Mouse (Mus musculus): Measurements from ENCODE around the gene Sdk2.

The Sdk2 gene

DNA sequence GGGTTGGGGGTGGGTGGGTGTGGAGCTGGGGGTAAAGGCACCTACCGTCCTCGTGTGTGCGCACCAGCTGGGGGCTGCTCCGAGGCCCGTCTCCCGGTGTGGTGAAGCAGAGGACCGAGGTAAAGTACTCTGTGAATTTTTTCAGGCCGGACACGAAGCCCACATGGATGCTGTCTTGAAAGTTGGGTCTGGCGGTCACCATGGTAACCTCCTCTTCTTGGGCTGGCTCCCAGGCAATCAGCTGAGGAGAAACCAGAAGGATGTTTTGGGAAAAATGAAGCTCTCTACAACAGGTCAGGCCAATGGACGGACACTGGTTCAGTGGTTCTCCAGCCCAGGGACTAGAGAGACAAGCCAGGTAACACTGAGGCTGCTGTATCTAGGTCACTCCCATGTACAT, 224.0 kb downstream of the Sdk2 start:
- DNase-seq (ENCODE audit: low read depth), result no peak

- no peak for DNase-seq (ENCODE audit: low read depth)
These were observed 235.2 kb downstream of the Sdk2 start for GRCm38 (mm10) chr11:113831608-113832007.

- no peak for DNase-seq (ENCODE audit: low read depth)
These were observed 238.7 kb downstream of the Sdk2 start for GRCm38 (mm10) chr11:113828081-113828554.

- no peak for DNase-seq (ENCODE audit: low read depth)
These were observed 246.8 kb downstream of the Sdk2 start for GRCm38 (mm10) chr11:113820005-113820404.

- no peak for DNase-seq (ENCODE audit: low read depth)
These were observed 247.8 kb downstream of the Sdk2 start for GRCm38 (mm10) chr11:113819001-113819400.

GRCm38 (mm10) chr11:113816971-113817548, 249.8 kb downstream of the Sdk2 start:
- no peak for DNase-seq (ENCODE audit: low read depth)

DNA sequence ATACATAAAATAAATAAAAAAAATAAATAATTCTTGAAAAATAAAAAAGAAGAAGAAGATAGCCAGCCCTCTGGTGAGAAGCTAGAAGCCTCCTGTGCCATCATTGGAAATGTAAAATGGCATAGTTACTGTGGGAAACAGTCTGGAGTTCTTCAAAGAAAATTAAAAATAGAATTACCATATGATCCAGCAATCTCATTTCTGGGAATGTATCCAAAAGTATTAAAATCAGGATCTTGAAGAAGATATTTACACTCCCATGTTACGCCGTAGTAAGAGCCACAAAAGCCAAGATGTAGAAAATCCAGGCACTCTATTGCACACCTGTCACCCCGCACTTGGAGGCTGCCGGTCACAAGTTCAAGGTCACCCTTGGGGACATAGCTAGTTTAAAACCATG, 250.4 kb downstream of the Sdk2 start:
- no peak for DNase-seq (ENCODE audit: low read depth)

- no peak for DNase-seq (ENCODE audit: low read depth)
These were observed 255.1 kb downstream of the Sdk2 start for GRCm38 (mm10) chr11:113811546-113812339.

- DNase-seq (ENCODE audit: low read depth), result peak; percentile 78
These were observed 256.0 kb downstream of the Sdk2 start for GRCm38 (mm10) chr11:113810638-113811545.

- no peak for DNase-seq (ENCODE audit: low read depth)
These were observed 259.8 kb downstream of the Sdk2 start for GRCm38 (mm10) chr11:113807086-113807485.

- no peak for DNase-seq (ENCODE audit: low read depth)
These were observed 260.3 kb downstream of the Sdk2 start for GRCm38 (mm10) chr11:113806382-113807077.

- DNase-seq (ENCODE audit: low read depth), result no peak
These were observed 260.9 kb downstream of the Sdk2 start for GRCm38 (mm10) chr11:113805974-113806373.

GRCm38 (mm10) chr11:113803321-113803941, 263.4 kb downstream of the Sdk2 start:
- DNase-seq (ENCODE audit: low read depth), result no peak

GRCm38 (mm10) chr11:113802456-113802855, 264.4 kb downstream of the Sdk2 start:
- no peak for DNase-seq (ENCODE audit: low read depth)

GRCm38 (mm10) chr11:113800026-113800425, 266.8 kb downstream of the Sdk2 start:
- DNase-seq (ENCODE audit: low read depth), result no peak

DNA sequence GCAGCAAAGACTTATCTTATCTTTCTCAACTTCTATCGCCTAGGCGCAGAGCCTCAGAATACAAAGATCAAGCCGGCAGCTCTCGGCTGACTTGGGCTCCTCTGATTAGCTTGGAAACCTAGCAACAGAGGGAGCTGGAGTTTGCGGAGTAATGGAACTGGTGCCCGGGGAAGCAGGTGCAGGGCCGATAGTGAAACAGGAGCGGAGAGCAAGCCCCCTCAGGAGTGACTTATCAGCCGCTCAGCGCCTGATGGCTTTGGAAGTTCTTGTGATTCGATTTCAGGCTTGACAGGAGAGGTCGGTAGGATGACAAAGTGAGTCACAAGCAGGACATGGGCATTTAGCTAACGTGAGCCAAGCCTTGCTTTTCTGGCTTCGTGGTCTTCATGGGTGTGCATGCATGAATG, 267.8 kb downstream of the Sdk2 start:
- no peak for DNase-seq (ENCODE audit: low read depth)

DNA sequence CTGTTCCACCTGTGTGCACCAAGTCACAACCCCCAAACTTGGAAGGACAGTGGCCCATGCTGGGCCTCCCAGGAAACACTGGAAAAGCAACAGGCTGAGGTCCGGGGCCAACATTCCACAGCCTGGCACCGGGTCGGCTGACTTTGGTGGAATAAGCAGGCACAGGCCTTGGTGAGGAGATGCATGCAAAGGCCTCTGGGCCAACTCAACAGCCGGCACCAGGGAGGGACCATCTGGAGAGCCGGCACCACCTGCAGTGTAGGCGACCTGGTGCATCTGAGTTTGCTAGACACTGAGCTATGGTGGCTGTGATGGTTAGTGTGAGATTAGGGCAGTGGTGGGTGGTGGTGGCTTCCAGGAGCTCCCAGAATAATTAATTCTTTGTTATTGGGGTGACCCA, 268.8 kb downstream of the Sdk2 start:
- no peak for DNase-seq (ENCODE audit: low read depth)

- no peak for DNase-seq (ENCODE audit: low read depth)
These were observed 269.5 kb downstream of the Sdk2 start for GRCm38 (mm10) chr11:113797014-113797983.

- no peak for DNase-seq (ENCODE audit: low read depth)
These were observed 271.0 kb downstream of the Sdk2 start for GRCm38 (mm10) chr11:113795846-113796245.
